Mouse (Mus musculus) MEL (cell line): ENCODE results near the gene Irs3. TPM values are rescaled to one million over a fixed set of nuclear protein-coding genes. Genes with fewer than 3 reads are reported as not detected.
A peak's percentile ranks its signal among the peaks of the same experiment; 100 is the strongest.

ENCODE experiments used
- DNase-seq: peaks from one replicate; pipeline ENCODE4 v3.0.0; 2011; ENCODE audit warnings: low read depth, low spot score
- H3K27ac ChIP-seq: 2 replicates; pipeline ENCODE4 v1.5.1; 2012; ENCODE audit warnings: low read depth, mild to moderate bottlenecking, control low read depth, low read length, moderate library complexity; ENCODE audit not compliant: control insufficient read depth
- H3K27me3 ChIP-seq, 2 experiments: fragments of 150-350 bp in 1 of 2; sonication (generic) in 1 of 2; 2 replicates each; pipeline ENCODE4 v1.6.1; 2012; ENCODE audit warnings: low read length in 2 of 2, mild to moderate bottlenecking in 2 of 2, improper control_type of control experiment in 1 of 2, moderate library complexity in 1 of 2; ENCODE audit not compliant: insufficient read depth in 2 of 2, control insufficient read depth in 1 of 2
- H3K36me3 ChIP-seq, 2 experiments: 2 replicates each; pipeline ENCODE4 v1.6.1; 2012 to 2014; ENCODE audit warnings: low read length in 2 of 2, improper control_type of control experiment in 1 of 2, inconsistent platforms in 1 of 2, mild to moderate bottlenecking in 1 of 2; ENCODE audit not compliant: insufficient read depth in 2 of 2, control insufficient read depth in 1 of 2
- H3K4me1 ChIP-seq, 2 experiments: fragments of 150-350 bp in 1 of 2; sonication (generic) in 1 of 2; 2 replicates each; pipeline ENCODE4 v1.6.1; 2012; ENCODE audit warnings: low read length in 2 of 2, improper control_type of control experiment in 1 of 2, mild to moderate bottlenecking in 1 of 2; ENCODE audit not compliant: insufficient read depth in 2 of 2, control insufficient read depth in 1 of 2
- H3K4me3 ChIP-seq, 2 experiments: fragments of 150-350 bp in 1 of 2; sonication (generic) in 1 of 2; 2 replicates each; pipeline ENCODE4 v1.5.1; 2012; ENCODE audit warnings: low read depth in 2 of 2, low read length in 2 of 2, mild to moderate bottlenecking in 2 of 2, moderate library complexity in 2 of 2, control low read depth in 1 of 2, improper control_type of control experiment in 1 of 2; ENCODE audit not compliant: control insufficient read depth in 1 of 2, insufficient read depth in 1 of 2
- H3K79me2 ChIP-seq: 2 replicates; pipeline ENCODE4 v1.6.1; 2012; ENCODE audit warnings: mild to moderate bottlenecking, low read length, moderate library complexity; ENCODE audit not compliant: control insufficient read depth, poor library complexity, insufficient read depth
- H3K9ac ChIP-seq: 2 replicates; pipeline ENCODE4 v1.6.1; 2012; ENCODE audit warnings: low read depth, mild to moderate bottlenecking, control low read depth, low read length, moderate library complexity; ENCODE audit not compliant: control insufficient read depth, poor library complexity, severe bottlenecking
- H3K9me3 ChIP-seq: fragments of 150-350 bp; sonication (generic); replicated peaks from 2 replicates; pipeline ENCODE4 v1.6.1; 2012; ENCODE audit warnings: mild to moderate bottlenecking, low read length, improper control_type of control experiment, moderate library complexity; ENCODE audit not compliant: insufficient read depth
- BHLHE40 ChIP-seq: IDR thresholded peaks from 2 replicates; pipeline ENCODE4 v1.6.1; 2012; ENCODE audit warnings: low read depth, mild to moderate bottlenecking, inconsistent platforms, low read length, improper control_type of control experiment, borderline replicate concordance
- CHD1 ChIP-seq: IDR thresholded peaks from 2 replicates; pipeline ENCODE4 v1.6.1; 2012; ENCODE audit warnings: low read depth, mild to moderate bottlenecking, inconsistent platforms, low read length, improper control_type of control experiment
- CHD2 ChIP-seq: IDR thresholded peaks from 2 replicates; pipeline ENCODE4 v1.6.1; 2011; ENCODE audit warnings: low read length, improper control_type of control experiment
- CTCF ChIP-seq, 3 experiments: IDR thresholded peaks in 2 of 3; conservative IDR thresholded peaks in 1 of 3; 2 replicates each; pipeline ENCODE4 v1.5.1; 2011 to 2012; ENCODE audit warnings: low read length in 3 of 3, low read depth in 2 of 3, mild to moderate bottlenecking in 2 of 3, improper control_type of control experiment in 1 of 3, inconsistent platforms in 1 of 3, mixed read lengths in 1 of 3, moderate library complexity in 1 of 3; ENCODE audit not compliant: control insufficient read depth in 1 of 3, insufficient read depth in 1 of 3, poor library complexity in 1 of 3, severe bottlenecking in 1 of 3
- E2F4 ChIP-seq: IDR thresholded peaks from 2 replicates; pipeline ENCODE4 v1.6.1; 2011; ENCODE audit warnings: low read depth, low read length, improper control_type of control experiment, borderline replicate concordance
- ELF1 ChIP-seq: IDR thresholded peaks from 2 replicates; pipeline ENCODE4 v1.6.1; 2014; ENCODE audit warnings: low read depth, mild to moderate bottlenecking, inconsistent platforms, low read length, improper control_type of control experiment, moderate library complexity
- EP300 ChIP-seq, 2 experiments: IDR thresholded peaks; 2 replicates each; pipeline ENCODE4 v1.6.1; 2011; ENCODE audit warnings: improper control_type of control experiment in 2 of 2, low read length in 2 of 2, low read depth in 1 of 2, mild to moderate bottlenecking in 1 of 2
- GABPA ChIP-seq: IDR thresholded peaks from 2 replicates; pipeline ENCODE4 v1.6.1; 2012; ENCODE audit warnings: low read depth, mild to moderate bottlenecking, inconsistent platforms, low read length, improper control_type of control experiment, moderate library complexity
- GATA1 ChIP-seq: IDR thresholded peaks from 2 replicates; pipeline ENCODE4 v1.6.1; 2011; ENCODE audit warnings: low read depth, low read length, improper control_type of control experiment
- HCFC1 ChIP-seq: IDR thresholded peaks from 2 replicates; pipeline ENCODE4 v1.6.1; 2012; ENCODE audit warnings: low read depth, mild to moderate bottlenecking, inconsistent platforms, low read length, improper control_type of control experiment, moderate library complexity
- JUND ChIP-seq: IDR thresholded peaks from 2 replicates; pipeline ENCODE4 v1.6.1; 2011; ENCODE audit warnings: low read depth, mild to moderate bottlenecking, improper control_type of control experiment, low read length
- KAT2A ChIP-seq: conservative IDR thresholded peaks from 2 replicates; pipeline ENCODE4 v1.6.1; 2012; ENCODE audit warnings: low read depth, low read length, improper control_type of control experiment, inconsistent platforms
- MAFK ChIP-seq: IDR thresholded peaks from 2 replicates; pipeline ENCODE4 v1.6.1; 2011; ENCODE audit warnings: low read depth, mild to moderate bottlenecking, low read length, improper control_type of control experiment, borderline replicate concordance
- MAX ChIP-seq: IDR thresholded peaks from 2 replicates; pipeline ENCODE4 v1.6.1; 2011; ENCODE audit warnings: low read length, improper control_type of control experiment
- MAZ ChIP-seq: IDR thresholded peaks from 2 replicates; pipeline ENCODE4 v1.6.1; 2012; ENCODE audit warnings: low read depth, mild to moderate bottlenecking, inconsistent platforms, low read length, improper control_type of control experiment
- MEF2A ChIP-seq: IDR thresholded peaks from 2 replicates; pipeline ENCODE4 v1.6.1; 2014; ENCODE audit warnings: low read depth, mild to moderate bottlenecking, inconsistent platforms, low read length, improper control_type of control experiment; ENCODE audit not compliant: poor library complexity, insufficient replicate concordance, severe bottlenecking; ENCODE audit errors: extremely low read depth
- MXI1 ChIP-seq: IDR thresholded peaks from 2 replicates; pipeline ENCODE4 v1.6.1; 2011; ENCODE audit warnings: mild to moderate bottlenecking, low read depth, low read length, improper control_type of control experiment
- MYB ChIP-seq: IDR thresholded peaks from 2 replicates; pipeline ENCODE4 v1.6.1; 2011; ENCODE audit warnings: mild to moderate bottlenecking, low read depth, low read length, improper control_type of control experiment
- MYC ChIP-seq: IDR thresholded peaks from 2 replicates; pipeline ENCODE4 v1.6.1; 2011; ENCODE audit warnings: low read depth, mild to moderate bottlenecking, low read length, improper control_type of control experiment, moderate library complexity
- NELFE ChIP-seq: IDR thresholded peaks from 2 replicates; pipeline ENCODE4 v1.6.1; 2011; ENCODE audit warnings: low read depth, low read length, improper control_type of control experiment
- NRF1 ChIP-seq: IDR thresholded peaks from 2 replicates; pipeline ENCODE4 v1.6.1; 2014; ENCODE audit warnings: low read depth, mild to moderate bottlenecking, inconsistent platforms, low read length, improper control_type of control experiment, moderate library complexity; ENCODE audit not compliant: poor library complexity, insufficient read depth, severe bottlenecking
- POLR2A ChIP-seq, 2 experiments: IDR thresholded peaks; 2 replicates each; pipeline ENCODE4 v1.6.1; 2011 to 2012; ENCODE audit warnings: low read length in 2 of 2, mild to moderate bottlenecking in 2 of 2, control low read depth in 1 of 2, improper control_type of control experiment in 1 of 2, low read depth in 1 of 2, moderate library complexity in 1 of 2; ENCODE audit not compliant: control insufficient read depth in 1 of 2, insufficient read depth in 1 of 2, poor library complexity in 1 of 2
- POLR2AphosphoS2 ChIP-seq: IDR thresholded peaks from 2 replicates; pipeline ENCODE4 v1.6.1; 2011; ENCODE audit warnings: low read length, improper control_type of control experiment
- POLR2AphosphoS5 ChIP-seq: IDR thresholded peaks from 2 replicates; pipeline ENCODE4 v1.6.1; 2012; ENCODE audit warnings: low read depth, borderline replicate concordance, mild to moderate bottlenecking, inconsistent platforms, low read length, moderate library complexity, mixed read lengths
- RAD21 ChIP-seq: IDR thresholded peaks from 2 replicates; pipeline ENCODE4 v1.6.1; 2011; ENCODE audit warnings: mild to moderate bottlenecking, low read depth, low read length, improper control_type of control experiment
- RCOR1 ChIP-seq: IDR thresholded peaks from 2 replicates; pipeline ENCODE4 v1.6.1; 2012; ENCODE audit warnings: low read depth, mild to moderate bottlenecking, inconsistent platforms, low read length, improper control_type of control experiment
- SIN3A ChIP-seq: IDR thresholded peaks from 2 replicates; pipeline ENCODE4 v1.6.1; 2012; ENCODE audit warnings: low read length, improper control_type of control experiment, inconsistent platforms
- SMC3 ChIP-seq: IDR thresholded peaks from 2 replicates; pipeline ENCODE4 v1.6.1; 2011; ENCODE audit warnings: low read depth, low read length, improper control_type of control experiment
- TAL1 ChIP-seq: IDR thresholded peaks from 2 replicates; pipeline ENCODE4 v1.6.1; 2012; ENCODE audit warnings: mild to moderate bottlenecking, inconsistent platforms, low read length, moderate library complexity, mixed read lengths
- TBP ChIP-seq: IDR thresholded peaks from 2 replicates; pipeline ENCODE4 v1.8.0; 2011; ENCODE audit warnings: low read depth, low read length, improper control_type of control experiment
- TCF12 ChIP-seq: IDR thresholded peaks from 2 replicates; pipeline ENCODE4 v1.6.1; 2014; ENCODE audit warnings: low read depth, mild to moderate bottlenecking, inconsistent platforms, low read length, improper control_type of control experiment, moderate library complexity
- UBTF ChIP-seq: IDR thresholded peaks from 2 replicates; pipeline ENCODE4 v1.6.1; 2012; ENCODE audit warnings: low read depth, mild to moderate bottlenecking, inconsistent platforms, low read length, improper control_type of control experiment, moderate library complexity, borderline replicate concordance; ENCODE audit not compliant: insufficient read depth
- USF1 ChIP-seq: IDR thresholded peaks from 2 replicates; pipeline ENCODE4 v1.6.1; 2014; ENCODE audit warnings: low read depth, mild to moderate bottlenecking, inconsistent platforms, low read length, improper control_type of control experiment, moderate library complexity
- USF2 ChIP-seq, 2 experiments: IDR thresholded peaks; 2 replicates each; pipeline ENCODE4 v1.6.1; 2011 to 2012; ENCODE audit warnings: improper control_type of control experiment in 2 of 2, low read length in 2 of 2, borderline replicate concordance in 1 of 2, inconsistent platforms in 1 of 2, low read depth in 1 of 2, mild to moderate bottlenecking in 1 of 2; ENCODE audit not compliant: insufficient read depth in 1 of 2
- ZC3H11A ChIP-seq: IDR thresholded peaks from 2 replicates; pipeline ENCODE4 v1.6.1; 2012; ENCODE audit warnings: low read depth, mild to moderate bottlenecking, inconsistent platforms, low read length, improper control_type of control experiment
- ZKSCAN1 ChIP-seq: IDR thresholded peaks from 2 replicates; pipeline ENCODE4 v1.6.1; 2012; ENCODE audit warnings: low read depth, mild to moderate bottlenecking, inconsistent platforms, low read length, improper control_type of control experiment, moderate library complexity
- ZMIZ1 ChIP-seq: IDR thresholded peaks from 2 replicates; pipeline ENCODE4 v1.6.1; 2012; ENCODE audit warnings: low read depth, mild to moderate bottlenecking, inconsistent platforms, low read length, improper control_type of control experiment, moderate library complexity
- ZNF384 ChIP-seq: IDR thresholded peaks from 2 replicates; pipeline ENCODE4 v1.6.1; 2012; ENCODE audit warnings: low read depth, mild to moderate bottlenecking, inconsistent platforms, low read length, improper control_type of control experiment
- polyA plus RNA-seq, 2 experiments: library from polyadenylated mRNA; stranded (reverse) in 1 of 2; unstranded in 1 of 2; fragments of >175 nt in 1 of 2; fragments of >200 nt in 1 of 2; gene quantifications; 2 replicates each; pipeline versions ENCODE4 v1.2.1 to v1.2.4; 2012; ENCODE audit warnings: low replicate concordance in 2 of 2, low read depth in 1 of 2; ENCODE audit not compliant: insufficient read length in 2 of 2, insufficient read depth in 1 of 2, missing spikeins in 1 of 2
- total RNA-seq: library from RNA; depleted of rRNA; stranded (reverse); fragments of 300-350 nt; gene quantifications from 2 replicates; pipeline ENCODE4 v1.2.3, GENCODE M21; 2012

Gene Irs3
- total and polyA plus RNA-seq, 3 experiments, result not detected

DNA sequence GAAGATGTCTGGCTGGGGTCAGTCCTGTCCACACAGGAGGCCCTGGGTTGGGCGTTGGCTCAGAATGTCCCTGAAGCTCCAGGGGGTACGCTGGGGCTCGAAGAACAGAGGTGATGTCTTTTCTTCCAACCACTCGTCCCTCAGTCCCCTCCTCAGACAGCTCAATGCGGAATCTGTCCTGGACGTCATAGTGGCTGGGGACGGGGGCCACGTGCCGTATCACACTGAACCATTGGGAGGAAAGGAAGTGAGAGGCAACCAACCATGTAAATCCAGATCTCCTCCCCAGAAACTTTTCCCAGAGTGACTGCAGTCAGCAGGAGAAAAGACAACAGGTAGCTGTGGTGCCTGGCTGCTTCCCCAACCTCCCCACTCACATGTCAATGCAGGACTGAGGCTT is 45.9 kb downstream of the Irs3 start:
- peaks cover 14% of the 10 kb centered on the region for H3K79me2 ChIP-seq
- DNase-seq, result peak; percentile 70
- H3K27me3 ChIP-seq, result no peaks in the 10 kb centered on the region
- H3K4me1 ChIP-seq, result peaks cover 10 to 26% of the 10 kb centered on the region in 2 experiments
- peak overlapping the region; percentile 16 for H3K27ac ChIP-seq
- peaks cover 0 to 13% of the 10 kb centered on the region in 2 experiments; a peak in 2 of 4 replicates for H3K36me3 ChIP-seq
- peak overlapping the region; percentile 83 to 99 for H3K4me3 ChIP-seq
- H3K9ac ChIP-seq, result peak overlapping the region; percentile 82
- H3K9me3 ChIP-seq, result no peaks in the 10 kb centered on the region
- TF ChIP-seq MXI1, result peak; percentile 78; the same call in 1 of the 2 replicates
- TF ChIP-seq MAZ, result peak; percentile 21; the same call in 1 of the 2 replicates
- no peak for TF ChIP-seq MEF2A
- no peak for TF ChIP-seq ZMIZ1
- no peak for TF ChIP-seq NRF1
- TF ChIP-seq MAX, result peak; percentile 82
- no peak for TF ChIP-seq CHD2
- TF ChIP-seq POLR2AphosphoS5, result no peak
- TF ChIP-seq GATA1, result no peak
- no peak for TF ChIP-seq CHD1
- TF ChIP-seq POLR2AphosphoS2, result no peak
- TF ChIP-seq CTCF (IDR thresholded peaks at IDR 0.05 in 2 of 3, conservative IDR thresholded peaks at IDR 0.05 in 1 of 3; ENCODE audit: control insufficient read depth in 1 of 3, insufficient read depth in 1 of 3, low read depth in 2 of 3, low read length in 3 of 3, poor library complexity in 1 of 3, severe bottlenecking in 1 of 3), result no peak
- TF ChIP-seq MAFK, result no peak
- peak; percentile 49; the same call in 1 of the 2 replicates for TF ChIP-seq SIN3A
- TF ChIP-seq EP300 (IDR thresholded peaks at IDR 0.05; ENCODE audit: low read depth in 1 of 2, low read length in 2 of 2), result no peak
- TF ChIP-seq SMC3, result no peak
- TF ChIP-seq POLR2A (IDR thresholded peaks at IDR 0.05; ENCODE audit: control insufficient read depth in 1 of 2, insufficient read depth in 1 of 2, low read depth in 1 of 2, low read length in 2 of 2, poor library complexity in 1 of 2), result no peak
- TF ChIP-seq ZNF384, result no peak
- TF ChIP-seq KAT2A, result no peak
- no peak for TF ChIP-seq ZKSCAN1
- no peak for TF ChIP-seq USF2 (IDR thresholded peaks at IDR 0.05; ENCODE audit: borderline replicate concordance in 1 of 2, insufficient read depth in 1 of 2, low read depth in 1 of 2, low read length in 2 of 2)
- TF ChIP-seq TBP, result no peak
- no peak for TF ChIP-seq RCOR1
- TF ChIP-seq BHLHE40, result peak; percentile 53; the same call in 1 of the 2 replicates
- TF ChIP-seq USF1, result peak; percentile 79
- TF ChIP-seq UBTF, result no peak
- TF ChIP-seq ZC3H11A, result no peak
- no peak for TF ChIP-seq E2F4
- TF ChIP-seq TAL1, result no peak; the same call in 1 of the 2 replicates
- no peak for TF ChIP-seq JUND
- no peak for TF ChIP-seq RAD21
- peak; percentile 31; the same call in 1 of the 2 replicates for TF ChIP-seq TCF12
- TF ChIP-seq MYB, result no peak
- TF ChIP-seq MYC, result no peak; the same call in 1 of the 2 replicates
- no peak for TF ChIP-seq NELFE
- TF ChIP-seq ELF1, result 0 out of 2 replicates have a peak, but pooled peaks have one; percentile 8
- no peak for TF ChIP-seq HCFC1
- TF ChIP-seq GABPA, result no peak
